Mouse (Mus musculus) adrenal gland, adult (tissue): ENCODE data around the gene Daglb.
A peak's percentile ranks its signal among the peaks of the same experiment; 100 is the strongest.
"Not testable (repeated sequence)": the region's sequence is repeated elsewhere in the genome, so short reads cannot be mapped to it uniquely, and the experiment has no call there.

Source experiments
- DNase-seq, 2 experiments: peaks; one replicate each; pipeline ENCODE4 v3.0.0; 2022 to 2023; ENCODE audit warnings: low spot score in 1 of 2; ENCODE audit not compliant: inconsistent age in 2 of 2

The Daglb gene

GRCm38 (mm10) chr5:143517005-143517404, 52.6 kb downstream of the Daglb start:
- DNase-seq = no peak

GRCm38 (mm10) chr5:143517436-143517835, 53.1 kb downstream of the Daglb start:
- no peak for DNase-seq

- DNase-seq = peak; percentile 50 to 86
Observed at GRCm38 (mm10) chr5:143518045-143518591, 53.7 kb downstream of the Daglb start.

- DNase-seq = no peak
Observed at GRCm38 (mm10) chr5:143520415-143520814, 56.0 kb downstream of the Daglb start.

- DNase-seq = no peak
Observed at GRCm38 (mm10) chr5:143522882-143523281, 58.5 kb downstream of the Daglb start.

- DNase-seq = peak in 1 of 2 experiments; percentile 53
Observed at GRCm38 (mm10) chr5:143525454-143526225, 61.3 kb downstream of the Daglb start.

GRCm38 (mm10) chr5:143526698-143527331, 62.4 kb downstream of the Daglb start:
- DNase-seq = peak in 1 of 2 experiments; percentile 81

- DNase-seq = peak; percentile 97 to 98
Observed at GRCm38 (mm10) chr5:143527486-143528307, 63.3 kb downstream of the Daglb start, which contains the start of gene Rac1. TSS of gene Rac1 (minus strand) at chr5:143528036.

- DNase-seq = no peak
Observed at GRCm38 (mm10) chr5:143528308-143528683, 63.9 kb downstream of the Daglb start.

GRCm38 (mm10) chr5:143530715-143531114, 66.3 kb downstream of the Daglb start:
- no peak for DNase-seq

- DNase-seq = no peak
Observed at GRCm38 (mm10) chr5:143534922-143535321, 70.5 kb downstream of the Daglb start.

GRCm38 (mm10) chr5:143537022-143537421, 72.6 kb downstream of the Daglb start:
- no peak for DNase-seq

GRCm38 (mm10) chr5:143539111-143539510, 74.7 kb downstream of the Daglb start:
- no peak for DNase-seq

GRCm38 (mm10) chr5:143547384-143547783, 83.0 kb downstream of the Daglb start:
- peak; percentile 80 to 95 for DNase-seq

- no peak for DNase-seq
Observed at GRCm38 (mm10) chr5:143547866-143548265, 83.5 kb downstream of the Daglb start.

- peak; percentile 96 to 99 for DNase-seq
Observed at GRCm38 (mm10) chr5:143548401-143548846, 84.0 kb downstream of the Daglb start.

GRCm38 (mm10) chr5:143548922-143549321, 84.5 kb downstream of the Daglb start:
- DNase-seq = not testable (repeated sequence)

- DNase-seq = no peak
Observed at GRCm38 (mm10) chr5:143552911-143553310, 88.5 kb downstream of the Daglb start.

- DNase-seq = no peak
Observed at GRCm38 (mm10) chr5:143555233-143555632, 90.8 kb downstream of the Daglb start.
